Mouse (Mus musculus): Measurements from ENCODE around the gene Prkar1b.

GRCm38 (mm10) chr5:138996322-138997073 lies 153.3 kb downstream of the Prkar1b start:
- no peak for TF ChIP-seq CTCF (IDR thresholded peaks at IDR 0.05; ENCODE audit: control insufficient read depth, insufficient read depth, insufficient read length)
- TF ChIP-seq MYOD1 (IDR thresholded peaks at IDR 0.05; ENCODE audit: control insufficient read depth, insufficient read length, low read depth): no peak
- TF ChIP-seq FOSL1 (IDR thresholded peaks at IDR 0.05; ENCODE audit: insufficient read depth, low read length, poor library complexity, severe bottlenecking): no peak
- no peak for TF ChIP-seq MYOG (IDR thresholded peaks at IDR 0.05; ENCODE audit: control insufficient read depth, extremely low read depth, insufficient read length)
- no peak for TF ChIP-seq CEBPB (IDR thresholded peaks at IDR 0.05; ENCODE audit: low read depth)
- no peak for TF ChIP-seq MAX (IDR thresholded peaks at IDR 0.05)

Data from C2C12 (cell line).